Mouse (Mus musculus) midbrain, embryonic 16.5 days (tissue): ENCODE results near the gene Pcid2. TPM values are rescaled to one million over a fixed set of nuclear protein-coding genes. Genes with fewer than 3 reads are reported as not detected.

ENCODE experiments used
- ATAC-seq: fragments of 200-750 bp; cut with Nextera tagmentation; 2 replicates; pipeline ENCODE4 v1.8.0; 2017; ENCODE audit warnings: moderate TSS enrichment
- H3K27ac ChIP-seq: fragments of 300-500 bp; sonication (generic); 2 replicates; pipeline ENCODE4 v1.5.1; 2014; ENCODE audit warnings: mild to moderate bottlenecking, low read length, mixed read lengths
- H3K27me3 ChIP-seq: fragments of 300-500 bp; sonication (generic); 2 replicates; pipeline ENCODE4 v1.6.1; 2014; ENCODE audit warnings: low read depth, low read length, mixed read lengths; ENCODE audit not compliant: control insufficient read depth, insufficient read depth
- H3K36me3 ChIP-seq: fragments of 300-500 bp; sonication (generic); 2 replicates; pipeline ENCODE4 v1.6.1; 2014; ENCODE audit warnings: mild to moderate bottlenecking, low read length, moderate library complexity, mixed read lengths; ENCODE audit not compliant: control insufficient read depth, insufficient read depth
- H3K4me1 ChIP-seq: fragments of 300-500 bp; sonication (generic); 2 replicates; pipeline ENCODE4 v1.6.1; 2014; ENCODE audit warnings: mild to moderate bottlenecking, low read length, mixed read lengths; ENCODE audit not compliant: control insufficient read depth, insufficient read depth
- H3K4me2 ChIP-seq: fragments of 300-500 bp; sonication (generic); 2 replicates; pipeline ENCODE4 v1.6.1; 2014; ENCODE audit warnings: mild to moderate bottlenecking, low read length, mixed read lengths
- H3K4me3 ChIP-seq: fragments of 300-500 bp; sonication (generic); 2 replicates; pipeline ENCODE4 v1.5.1; 2014; ENCODE audit warnings: low read depth, mild to moderate bottlenecking, low read length, moderate library complexity, mixed read lengths
- H3K9ac ChIP-seq: fragments of 300-500 bp; sonication (generic); 2 replicates; pipeline ENCODE4 v1.6.1; 2014; ENCODE audit warnings: low read depth, low read length, mixed read lengths
- H3K9me3 ChIP-seq: fragments of 300-500 bp; sonication (generic); replicated peaks from 2 replicates; pipeline ENCODE4 v1.6.1; 2014; ENCODE audit warnings: mild to moderate bottlenecking, low read length, mixed read lengths; ENCODE audit not compliant: control insufficient read depth, poor library complexity, severe bottlenecking
- WGBS: fragments of 180-500 bp; shearing (Covaris S2); extraction: QIAGEN DNeasy Blood & Tissue Kit; methylation state at CpG from one replicate; pipeline ENCODE4 v1.1.7; 2014; 5-methylcytosine and 5-hydroxymethylcytosine counted together
- polyA plus RNA-seq: library from polyadenylated mRNA; unstranded; fragments of >200 nt; fragmentation: Nextera tagmentation; extraction: Ambion mirVana; gene quantifications from 2 replicates; pipeline ENCODE4 v1.2.1, GENCODE M21; 2015

Gene Pcid2
- polyA plus RNA-seq, 1 experiment from 2014 or later, result 38.6 TPM

- H3K9me3 ChIP-seq, result no peaks in the 10 kb centered on the region
- no peak overlapping the region for H3K4me3 ChIP-seq
- no peak overlapping the region for H3K9ac ChIP-seq
- no peaks in the 10 kb centered on the region for H3K36me3 ChIP-seq
- WGBS, result 94% methylated on average over 4 of the region's 4 CpGs
- no peaks in the 10 kb centered on the region for H3K4me1 ChIP-seq
- ATAC-seq, result no peak
- no peaks in the 10 kb centered on the region for H3K27me3 ChIP-seq
- no peak overlapping the region for H3K27ac ChIP-seq
- H3K4me2 ChIP-seq, result no peak overlapping the region
Measured at GRCm38 (mm10) chr8:13057351-13057750, 47.9 kb downstream of the Pcid2 start.

DNA sequence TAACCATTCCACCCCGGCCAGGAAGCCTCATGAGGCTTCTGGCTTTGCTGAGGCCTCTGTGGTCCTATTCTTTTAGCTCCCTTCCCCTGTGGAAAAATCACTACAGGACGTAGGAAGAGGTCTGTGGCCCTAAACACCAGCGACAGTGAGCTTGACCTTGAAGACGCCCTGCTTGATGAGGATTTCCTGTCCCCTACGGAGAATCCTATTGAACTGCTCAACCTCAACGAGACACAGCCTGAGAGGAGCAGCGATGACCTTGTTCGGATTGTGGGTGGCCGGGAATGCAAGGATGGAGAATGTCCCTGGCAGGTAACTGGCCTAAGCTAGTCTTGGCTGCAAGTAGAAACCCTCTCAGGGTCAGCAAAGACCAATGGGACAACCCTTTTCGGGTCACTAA, 54.7 kb downstream of the Pcid2 start:
- no peak for ATAC-seq
- H3K9me3 ChIP-seq, result no peaks in the 10 kb centered on the region
- 73% methylated on average over 10 of the region's 10 CpGs for WGBS
- H3K27me3 ChIP-seq, result no peaks in the 10 kb centered on the region
- H3K4me1 ChIP-seq, result no peaks in the 10 kb centered on the region
- no peak overlapping the region for H3K9ac ChIP-seq
- H3K4me2 ChIP-seq, result no peak overlapping the region
- no peak overlapping the region for H3K4me3 ChIP-seq
- no peak overlapping the region for H3K27ac ChIP-seq
- H3K36me3 ChIP-seq, result no peaks in the 10 kb centered on the region

DNA sequence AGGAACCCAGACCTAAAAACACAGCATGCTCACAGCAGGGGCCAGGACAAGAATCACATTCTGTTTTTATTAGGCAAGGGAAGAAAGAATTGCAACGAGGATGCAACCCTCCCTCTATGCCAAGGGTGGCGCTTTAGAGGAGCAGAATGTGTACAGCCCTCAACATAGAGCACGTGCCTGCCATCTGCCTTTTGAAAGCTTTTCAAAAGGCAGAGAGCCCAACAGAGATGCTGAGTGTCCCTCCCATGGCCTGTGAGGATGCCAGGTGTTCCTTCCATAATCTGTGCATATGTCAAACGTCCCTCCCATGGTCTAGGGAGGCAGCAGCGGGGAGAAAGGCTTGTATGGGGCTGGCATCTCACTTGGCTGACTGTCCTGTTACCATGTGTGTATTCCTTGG, 57.6 kb downstream of the Pcid2 start:
- H3K4me3 ChIP-seq, result no peak overlapping the region
- no peak overlapping the region for H3K9ac ChIP-seq
- no peak overlapping the region for H3K4me2 ChIP-seq
- WGBS, result 55% methylated on average over 5 of the region's 5 CpGs
- ATAC-seq, result no peak
- no peaks in the 10 kb centered on the region for H3K36me3 ChIP-seq
- no peak overlapping the region for H3K27ac ChIP-seq
- H3K4me1 ChIP-seq, result no peaks in the 10 kb centered on the region
- H3K9me3 ChIP-seq, result no peaks in the 10 kb centered on the region
- H3K27me3 ChIP-seq, result no peaks in the 10 kb centered on the region

GRCm38 (mm10) chr8:13041459-13041858, 63.8 kb downstream of the Pcid2 start:
- H3K36me3 ChIP-seq, result no peaks in the 10 kb centered on the region
- H3K27ac ChIP-seq, result no peak overlapping the region
- no peaks in the 10 kb centered on the region for H3K4me1 ChIP-seq
- H3K4me2 ChIP-seq, result no peak overlapping the region
- no peak for ATAC-seq
- H3K9ac ChIP-seq, result no peak overlapping the region
- no peaks in the 10 kb centered on the region for H3K9me3 ChIP-seq
- H3K27me3 ChIP-seq, result no peaks in the 10 kb centered on the region
- no peak overlapping the region for H3K4me3 ChIP-seq
- WGBS, result 82% methylated on average over 4 of the region's 4 CpGs

- H3K4me3 ChIP-seq, result no peak overlapping the region
- H3K9ac ChIP-seq, result no peak overlapping the region
- H3K9me3 ChIP-seq, result no peaks in the 10 kb centered on the region
- H3K4me2 ChIP-seq, result no peak overlapping the region
- H3K27me3 ChIP-seq, result no peaks in the 10 kb centered on the region
- 80% methylated on average over 6 of the region's 6 CpGs for WGBS
- no peak overlapping the region for H3K27ac ChIP-seq
- no peak for ATAC-seq
- H3K4me1 ChIP-seq, result no peaks in the 10 kb centered on the region
- H3K36me3 ChIP-seq, result no peaks in the 10 kb centered on the region
Measured at GRCm38 (mm10) chr8:13039054-13039453, 66.2 kb downstream of the Pcid2 start.

- H3K9me3 ChIP-seq, result no peaks in the 10 kb centered on the region
- ATAC-seq, result no peak
- H3K4me3 ChIP-seq, result no peak overlapping the region
- no peaks in the 10 kb centered on the region for H3K27me3 ChIP-seq
- H3K27ac ChIP-seq, result no peak overlapping the region
- H3K36me3 ChIP-seq, result no peaks in the 10 kb centered on the region
- H3K4me1 ChIP-seq, result no peaks in the 10 kb centered on the region
- no peak overlapping the region for H3K9ac ChIP-seq
- H3K4me2 ChIP-seq, result no peak overlapping the region
- 42% methylated on average over 5 of the region's 5 CpGs for WGBS
Measured at GRCm38 (mm10) chr8:13037569-13037968, 67.7 kb downstream of the Pcid2 start.

DNA sequence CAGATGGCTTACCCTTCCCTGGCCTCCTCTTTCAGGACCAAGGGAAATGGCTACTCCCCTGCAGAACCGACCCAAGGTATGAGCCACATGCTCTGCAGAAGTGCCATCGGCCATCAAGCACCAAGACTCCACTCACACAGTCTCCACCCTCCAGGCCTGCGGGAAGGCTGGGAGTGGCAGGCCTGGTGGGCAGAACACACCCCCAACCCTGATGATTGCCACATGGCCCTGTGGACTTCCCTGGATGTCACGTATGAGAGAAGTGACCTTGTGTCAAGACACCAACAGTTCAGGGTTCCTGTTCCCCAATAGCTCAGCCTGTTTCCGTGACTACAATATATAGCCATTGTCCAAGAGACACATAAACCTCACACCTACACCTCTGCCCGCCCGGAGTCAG, 68.2 kb downstream of the Pcid2 start, which contains the start of gene F10:
Gene F10 (plus strand): TSS at position 294 of the 400 bp plus-strand sequence.
- no peak for ATAC-seq
- Histone ChIP-seq H3K9ac (no peak within 1 kb of the TSS), H3K27ac (no peak within 1 kb of the TSS), H3K9me3 (no peaks in the 10 kb centered on the region), H3K4me2 (no peak within 1 kb of the TSS), H3K27me3 (no peaks in the 10 kb centered on the region), H3K4me1 (no peaks in the 10 kb centered on the region), H3K36me3 (no peaks in the 10 kb centered on the region), H3K4me3 (no peak within 1 kb of the TSS)
- WGBS, result 85% methylated on average over 7 of the region's 7 CpGs

- no peak overlapping the region for H3K4me2 ChIP-seq
- H3K27ac ChIP-seq, result no peak overlapping the region
- no peak overlapping the region for H3K9ac ChIP-seq
- no peak for ATAC-seq
- H3K27me3 ChIP-seq, result no peaks in the 10 kb centered on the region
- H3K9me3 ChIP-seq, result no peaks in the 10 kb centered on the region
- 89% methylated on average over 10 of the region's 10 CpGs for WGBS
- no peaks in the 10 kb centered on the region for H3K36me3 ChIP-seq
- H3K4me1 ChIP-seq, result no peaks in the 10 kb centered on the region
- no peak overlapping the region for H3K4me3 ChIP-seq
Measured at GRCm38 (mm10) chr8:13036346-13036812, 68.9 kb downstream of the Pcid2 start.

DNA sequence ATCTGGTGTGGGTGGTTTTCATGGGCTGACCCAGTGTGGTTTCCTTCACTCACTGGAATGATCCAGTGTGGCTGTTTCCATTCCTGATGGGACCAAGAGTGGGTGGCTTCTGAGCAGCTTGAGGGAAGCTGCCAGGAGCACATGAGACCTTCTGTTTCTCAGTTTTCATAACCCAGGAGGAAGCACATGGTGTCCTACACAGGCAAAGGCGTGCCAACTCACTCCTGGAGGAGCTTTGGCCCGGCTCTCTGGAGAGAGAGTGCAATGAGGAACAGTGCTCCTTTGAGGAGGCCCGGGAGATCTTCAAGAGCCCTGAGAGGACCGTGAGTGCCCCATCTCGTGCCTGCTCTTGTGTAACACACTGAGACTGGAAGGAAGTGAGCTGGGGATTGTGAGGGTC, 76.8 kb downstream of the Pcid2 start:
- H3K27ac ChIP-seq, result no peak overlapping the region
- H3K9ac ChIP-seq, result no peak overlapping the region
- H3K9me3 ChIP-seq, result no peaks in the 10 kb centered on the region
- no peak for ATAC-seq
- WGBS, result 76% methylated on average over 5 of the region's 5 CpGs
- no peak overlapping the region for H3K4me2 ChIP-seq
- no peak overlapping the region for H3K4me3 ChIP-seq
- no peaks in the 10 kb centered on the region for H3K4me1 ChIP-seq
- no peaks in the 10 kb centered on the region; the same call in 1 of the 2 replicates for H3K36me3 ChIP-seq
- no peaks in the 10 kb centered on the region for H3K27me3 ChIP-seq
